ENCODE assay signal across 11 mouse cellular contexts in the genomic region with DNA sequence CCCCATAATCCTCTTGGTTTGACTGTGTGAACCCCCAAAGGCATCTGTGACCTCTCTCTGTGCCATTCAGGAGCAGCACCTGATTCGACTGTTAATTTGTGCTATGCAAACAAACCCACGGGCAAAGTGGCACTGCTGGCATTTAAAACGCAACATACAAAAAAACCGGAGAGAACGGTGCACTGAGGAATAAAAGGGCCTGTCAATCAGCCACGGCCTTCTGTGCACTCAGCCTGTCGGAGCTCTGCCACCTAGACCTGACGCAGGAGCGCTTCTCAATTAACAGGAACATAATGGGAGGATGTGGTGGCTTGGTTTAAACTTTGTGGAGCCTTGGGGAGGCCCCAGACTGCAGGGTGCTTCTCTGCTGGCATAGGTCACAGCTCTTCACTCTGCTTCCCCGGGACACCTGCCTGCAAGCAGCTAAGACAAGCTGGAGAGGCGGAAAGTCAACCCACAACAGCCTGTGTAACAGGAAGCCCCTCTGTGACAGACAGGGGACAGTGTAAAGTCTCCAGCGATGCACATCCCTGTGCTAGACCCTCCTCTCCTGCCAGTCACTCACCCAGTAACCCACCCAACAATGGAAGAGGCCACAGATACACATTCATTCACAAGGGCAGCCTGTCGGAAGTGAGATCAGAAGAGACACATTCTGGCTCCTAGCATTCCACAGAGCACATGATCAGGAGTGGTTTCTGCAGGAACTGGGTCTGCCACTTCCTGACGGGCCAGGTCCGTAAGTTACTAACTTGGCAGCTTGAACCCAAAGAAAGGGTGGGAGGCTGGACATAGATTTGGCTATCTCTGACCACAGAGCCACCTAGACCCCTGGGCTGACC. TPM values are rescaled to one million over a fixed set of nuclear protein-coding genes. Genes with fewer than 3 reads are reported as not detected.
DNase-seq lines count a peak whose midpoint lies in the region; ATAC-seq lines count a peak whose summit lies in the region.
"Had no signal": no experiment of that assay in that cellular context is flagged by ENCODE, and none has a peak within 500 bp of the region (broad histone marks: within the 10 kb centered on the region; RNA-seq: fewer than 3 reads in every experiment).

No protein-coding gene starts in this region.

- no peak overlapping the region for H3K9ac ChIP-seq in hindbrain, embryonic 13.5 days
- no peak overlapping the region for H3K9ac ChIP-seq in hindbrain, embryonic 12.5 days
- no peak overlapping the region for H3K9ac ChIP-seq in kidney, embryonic 15.5 days
- H3K9ac ChIP-seq: limb, embryonic 12.5 days; lung, embryonic 15.5 days had no signal

- 38% methylated on average over 15 of the region's 15 CpGs for WGBS in hindbrain, embryonic 13.5 days
- WGBS in hindbrain, embryonic 12.5 days: 42% methylated on average over 15 of the region's 15 CpGs
- WGBS in forebrain, embryonic 10.5 days: 48% methylated on average over 15 of the region's 15 CpGs
- WGBS in kidney, embryonic 15.5 days: 73% methylated on average over 15 of the region's 15 CpGs

- no peak for DNase-seq in forebrain, embryonic 10.5 days (ENCODE audit: extremely low spot score, low spot score)
- peak; percentile 64 for DNase-seq in thymus, postnatal 14 days
- no peak for DNase-seq in cerebellum, postnatal 25 days
- no peak for DNase-seq in embryo, embryonic 11 days
- DNase-seq: heart, adult 2 months had no signal

- H3K36me3 ChIP-seq in hindbrain, embryonic 13.5 days: no peaks in the 10 kb centered on the region
- H3K36me3 ChIP-seq in hindbrain, embryonic 12.5 days: no peaks in the 10 kb centered on the region
- H3K36me3 ChIP-seq in forebrain, embryonic 10.5 days (replicated peaks): no peaks in the 10 kb centered on the region
- H3K36me3 ChIP-seq in kidney, embryonic 15.5 days: no peaks in the 10 kb centered on the region
- H3K36me3 ChIP-seq: limb, embryonic 12.5 days; lung, embryonic 15.5 days had no signal

- H3K4me2 ChIP-seq in hindbrain, embryonic 13.5 days: no peak overlapping the region
- H3K4me2 ChIP-seq in hindbrain, embryonic 12.5 days (replicated peaks): no peak overlapping the region
- H3K4me2 ChIP-seq in kidney, embryonic 15.5 days: no peak overlapping the region
- H3K4me2 ChIP-seq: limb, embryonic 12.5 days; lung, embryonic 15.5 days had no signal

- peaks cover 3% of the 10 kb centered on the region; the same call in 1 of the 2 replicates for H3K9me3 ChIP-seq in hindbrain, embryonic 13.5 days
- H3K9me3 ChIP-seq in hindbrain, embryonic 12.5 days (replicated peaks): peaks cover 3% of the 10 kb centered on the region; the same call in 1 of the 2 replicates
- H3K9me3 ChIP-seq in forebrain, embryonic 10.5 days: no peaks in the 10 kb centered on the region; the same call in 1 of the 2 replicates
- 0 out of 2 replicates have a peak, but pooled peaks cover 2% of the 10 kb centered on the region for H3K9me3 ChIP-seq in kidney, embryonic 15.5 days (replicated peaks)
- H3K9me3 ChIP-seq: limb, embryonic 12.5 days; lung, embryonic 15.5 days had no signal

- ATAC-seq in hindbrain, embryonic 13.5 days (ENCODE audit: low FRiP score): 0 out of 2 replicates have a peak, but pooled peaks have one; percentile 36
- no peak for ATAC-seq in hindbrain, embryonic 12.5 days (ENCODE audit: low FRiP score)
- peak; percentile 62 for ATAC-seq in megakaryocyte progenitor cell, adult 5-6 weeks (replicated peaks; ENCODE audit: poor library complexity)
- ATAC-seq in kidney, embryonic 15.5 days (replicated peaks; ENCODE audit: low FRiP score): no peak

- H3K27ac ChIP-seq in hindbrain, embryonic 13.5 days: no peak overlapping the region
- H3K27ac ChIP-seq in hindbrain, embryonic 12.5 days: no peak overlapping the region
- peak overlapping the region; percentile 42; the same call in 1 of the 2 replicates for H3K27ac ChIP-seq in forebrain, embryonic 10.5 days
- H3K27ac ChIP-seq in kidney, embryonic 15.5 days: no peak overlapping the region
- H3K27ac ChIP-seq: heart, adult 2 months; limb, embryonic 12.5 days; lung, embryonic 15.5 days had no signal

- H3K4me3 ChIP-seq in hindbrain, embryonic 13.5 days: no peak overlapping the region
- no peak overlapping the region for H3K4me3 ChIP-seq in hindbrain, embryonic 12.5 days
- no peak overlapping the region for H3K4me3 ChIP-seq in forebrain, embryonic 10.5 days
- H3K4me3 ChIP-seq in kidney, embryonic 15.5 days (replicated peaks): no peak overlapping the region
- H3K4me3 ChIP-seq: heart, adult 2 months; limb, embryonic 12.5 days; lung, embryonic 15.5 days had no signal

- no peaks in the 10 kb centered on the region for H3K27me3 ChIP-seq in hindbrain, embryonic 13.5 days
- no peaks in the 10 kb centered on the region for H3K27me3 ChIP-seq in hindbrain, embryonic 12.5 days
- H3K27me3 ChIP-seq in forebrain, embryonic 10.5 days (ENCODE audit: poor library complexity, severe bottlenecking): no peaks in the 10 kb centered on the region
- no peaks in the 10 kb centered on the region for H3K27me3 ChIP-seq in kidney, embryonic 15.5 days
- H3K27me3 ChIP-seq: limb, embryonic 12.5 days; lung, embryonic 15.5 days had no signal

- peaks cover 10% of the 10 kb centered on the region for H3K4me1 ChIP-seq in hindbrain, embryonic 13.5 days (replicated peaks)
- H3K4me1 ChIP-seq in hindbrain, embryonic 12.5 days: peaks cover 11% of the 10 kb centered on the region
- H3K4me1 ChIP-seq in forebrain, embryonic 10.5 days: peaks cover 13% of the 10 kb centered on the region
- no peaks in the 10 kb centered on the region for H3K4me1 ChIP-seq in kidney, embryonic 15.5 days
- H3K4me1 ChIP-seq: limb, embryonic 12.5 days had no signal

RNA-seq across cellular contexts. Expression of gene Aktip, which starts 39.6 kb away (rescaled TPM):
- 118 and 125 TPM in 2 replicates for polyA plus RNA-seq in hindbrain, embryonic 13.5 days (2015; fragmentation: Nextera tagmentation; extraction: Ambion mirVana)
- 88.9 and 92.1 TPM in 2 replicates for polyA plus RNA-seq in hindbrain, embryonic 12.5 days (2016; fragmentation: Nextera tagmentation; extraction: Ambion mirVana)
- 75.7 and 77.9 TPM in 2 replicates for polyA plus RNA-seq in forebrain, embryonic 10.5 days (2016; fragmentation: Nextera tagmentation; extraction: Ambion mirVana)
- 7.9 and 9.6 TPM in 2 replicates for total RNA-seq in megakaryocyte progenitor cell, adult 5-6 weeks (2015)
- 5.5 and 9.0 TPM in 2 replicates for total RNA-seq in megakaryocyte progenitor cell, adult 5-6 weeks (2017)
- polyA plus RNA-seq in kidney, embryonic 15.5 days (2015; fragmentation: Nextera tagmentation; extraction: Ambion mirVana): 69.9 and 75.2 TPM in 2 replicates

Comparison
In these comparisons a context has a peak if more than half of its experiments do, and no peak if none do; other contexts are left out.
1. ATAC-seq: peak in hindbrain, embryonic 13.5 days (single experiment) and megakaryocyte progenitor cell, adult 5-6 weeks (single experiment); none in hindbrain, embryonic 12.5 days (single experiment) and kidney, embryonic 15.5 days (single experiment).